Mouse (Mus musculus): ENCODE results near the gene Tap2. TPM values are rescaled to one million over a fixed set of nuclear protein-coding genes. Genes with fewer than 3 reads are reported as not detected.

Gene Tap2
- polyA plus RNA-seq, 1 experiment from 2014 or later, result 7.5 TPM

DNA sequence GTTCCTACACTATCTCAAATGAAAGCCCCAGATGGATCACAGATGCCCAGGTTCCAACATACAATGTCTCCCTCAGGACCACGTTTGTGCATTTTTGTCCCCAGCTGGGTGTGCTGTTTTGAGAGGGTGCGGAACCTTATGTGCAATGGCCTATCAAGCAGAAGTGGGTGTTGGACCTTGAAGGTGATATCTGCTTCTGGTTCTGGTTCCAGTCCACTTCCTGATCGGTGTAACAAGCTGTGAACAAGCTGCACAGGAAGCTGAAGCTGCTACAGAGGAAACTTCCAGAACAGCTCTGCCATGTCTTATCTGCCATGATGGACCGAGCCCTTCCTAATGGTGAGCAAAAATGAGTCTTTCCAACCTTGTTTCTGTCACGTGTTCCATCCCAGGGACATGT lies 53.2 kb downstream of the Tap2 start:
- Histone ChIP-seq H3K9me3 (replicated peaks) (no peaks in the 10 kb centered on the region), H3K27me3 (peaks cover 5% of the 10 kb centered on the region; the same call in 1 of the 2 replicates), H3K4me2 (replicated peaks) (no peak overlapping the region), H3K36me3 (no peaks in the 10 kb centered on the region), H3K4me3 (replicated peaks) (no peak overlapping the region), H3K27ac (replicated peaks) (no peak overlapping the region), H3K4me1 (no peaks in the 10 kb centered on the region), H3K9ac (no peak overlapping the region)
- no peak for ATAC-seq (ENCODE audit: insufficient number of reproducible peaks, low FRiP score, low TSS enrichment, low read depth)
- 80% methylated on average over 5 of the region's 5 CpGs for WGBS

DNA sequence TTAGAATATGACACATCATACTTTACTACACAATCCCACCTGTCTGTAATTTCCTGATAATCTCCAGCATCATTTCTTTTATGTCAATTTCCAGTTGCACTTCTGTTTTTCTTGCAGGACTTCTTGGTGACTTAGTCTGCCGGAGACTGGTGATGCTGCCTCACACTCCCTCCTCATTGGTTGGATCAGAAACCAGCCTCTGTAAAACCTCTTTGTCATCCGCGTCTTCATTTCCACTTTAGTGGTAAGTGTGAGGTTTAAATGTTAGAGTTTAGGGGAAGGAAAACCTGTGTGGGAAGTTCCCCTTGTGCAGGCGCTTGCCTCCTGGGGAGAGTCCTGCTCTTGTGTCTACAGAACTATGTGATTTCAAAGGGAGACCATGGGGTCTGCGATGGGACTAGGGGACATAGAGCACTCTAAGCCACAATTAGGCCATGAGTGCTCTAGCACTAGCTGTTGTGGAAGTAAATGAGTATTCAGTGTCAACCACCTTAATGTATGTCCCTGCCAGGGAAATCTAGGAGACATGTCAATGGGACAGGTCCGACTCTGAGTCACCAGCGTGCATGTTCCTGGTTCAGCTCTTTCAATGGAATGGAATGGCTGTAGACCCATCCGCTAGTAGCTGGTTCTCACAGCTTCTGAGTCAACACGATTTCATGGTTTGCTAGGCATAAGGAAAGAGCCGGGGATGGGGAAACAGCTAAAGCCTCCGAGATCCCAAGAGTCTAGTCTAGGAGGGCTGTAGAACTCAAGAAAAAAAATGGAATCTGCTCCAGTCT lies 54.5 kb downstream of the Tap2 start, which contains the start of gene H2-Ab1:
TSS of gene H2-Ab1 (plus strand) at position 96 of the 782 bp plus-strand sequence.
- Histone ChIP-seq H3K9ac (no peak within 1 kb of the TSS), H3K27ac (replicated peaks) (no peak within 1 kb of the TSS), H3K9me3 (replicated peaks) (no peaks in the 10 kb centered on the region), H3K4me3 (replicated peaks) (no peak within 1 kb of the TSS), H3K4me2 (replicated peaks) (no peak within 1 kb of the TSS), H3K27me3 (peaks cover 5% of the 10 kb centered on the region; the same call in 1 of the 2 replicates), H3K4me1 (no peaks in the 10 kb centered on the region), H3K36me3 (no peaks in the 10 kb centered on the region)
- WGBS, result 68% methylated on average over 11 of the region's 11 CpGs
- no peak for ATAC-seq (ENCODE audit: insufficient number of reproducible peaks, low FRiP score, low TSS enrichment, low read depth)

DNA sequence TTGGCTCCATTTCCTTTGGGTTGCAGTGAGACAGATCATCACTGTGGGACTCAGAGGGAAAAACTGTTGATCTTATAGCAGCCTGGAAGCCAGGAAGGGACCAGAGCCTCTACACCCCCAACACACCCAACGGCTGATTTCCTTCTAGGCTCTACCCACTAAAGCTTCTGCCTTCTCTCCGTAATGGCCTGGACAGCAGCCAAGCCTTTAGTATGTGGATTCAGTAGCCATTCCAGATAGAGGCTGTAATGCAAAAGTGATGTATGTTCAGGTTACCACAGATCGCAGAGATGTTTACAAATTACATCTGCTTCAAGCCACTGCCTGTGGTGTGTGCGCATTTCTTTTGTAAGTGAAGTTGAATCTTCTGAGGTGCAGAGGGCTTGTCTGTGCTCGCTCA lies 57.2 kb downstream of the Tap2 start:
- H3K9me3 ChIP-seq (replicated peaks), result no peaks in the 10 kb centered on the region
- no peaks in the 10 kb centered on the region for H3K36me3 ChIP-seq
- no peak overlapping the region for H3K4me3 ChIP-seq (replicated peaks)
- H3K4me2 ChIP-seq (replicated peaks), result no peak overlapping the region
- 42% methylated on average over 5 of the region's 5 CpGs for WGBS
- ATAC-seq (ENCODE audit: insufficient number of reproducible peaks, low FRiP score, low TSS enrichment, low read depth), result no peak
- H3K27ac ChIP-seq (replicated peaks), result no peak overlapping the region
- H3K9ac ChIP-seq, result no peak overlapping the region
- peaks cover 22% of the 10 kb centered on the region for H3K4me1 ChIP-seq
- peaks cover 29% of the 10 kb centered on the region for H3K27me3 ChIP-seq

DNA sequence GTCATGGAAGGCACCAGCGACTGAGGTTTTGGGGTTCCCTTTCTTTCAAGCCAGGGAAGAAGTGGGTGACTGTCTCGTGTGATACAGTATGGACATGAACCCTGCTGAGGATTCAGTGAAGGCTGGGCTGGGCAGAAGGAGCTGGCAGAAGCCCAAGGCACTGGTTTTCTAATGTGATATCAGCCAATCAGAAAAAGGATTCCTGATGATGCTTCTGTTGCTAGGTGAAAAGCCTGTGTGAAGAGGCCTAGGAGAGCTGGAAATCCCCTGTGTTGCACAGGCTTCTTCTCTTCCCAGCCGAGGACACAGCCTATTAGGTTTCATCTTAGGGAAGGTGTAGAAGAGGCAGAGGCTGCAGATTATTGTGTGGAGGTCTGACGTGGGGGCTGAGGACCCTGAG lies 58.2 kb downstream of the Tap2 start:
- Histone ChIP-seq H3K9ac (no peak overlapping the region), H3K4me3 (replicated peaks) (no peak overlapping the region), H3K4me2 (replicated peaks) (no peak overlapping the region), H3K4me1 (peaks cover 22% of the 10 kb centered on the region), H3K27ac (replicated peaks) (no peak overlapping the region), H3K9me3 (replicated peaks) (no peaks in the 10 kb centered on the region), H3K27me3 (peaks cover 25% of the 10 kb centered on the region), H3K36me3 (no peaks in the 10 kb centered on the region)
- WGBS, result 16% methylated on average over 4 of the region's 4 CpGs
- ATAC-seq (ENCODE audit: insufficient number of reproducible peaks, low FRiP score, low TSS enrichment, low read depth), result no peak

DNA sequence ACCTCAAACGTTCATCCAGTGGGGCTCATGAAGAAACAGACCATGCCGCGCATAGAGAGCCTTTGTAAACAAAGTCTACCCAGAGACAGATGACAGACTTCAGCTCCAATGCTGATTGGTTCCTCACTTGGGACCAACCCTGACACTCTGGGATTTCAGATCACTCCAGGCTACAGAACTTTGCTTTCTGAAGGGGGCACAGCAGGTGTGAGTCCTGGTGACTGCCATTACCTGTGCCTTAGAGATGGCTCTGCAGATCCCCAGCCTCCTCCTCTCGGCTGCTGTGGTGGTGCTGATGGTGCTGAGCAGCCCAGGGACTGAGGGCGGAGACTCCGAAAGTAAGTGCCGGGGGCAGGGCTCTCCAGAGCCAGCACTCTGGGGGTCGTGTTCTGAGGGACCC lies 59.7 kb downstream of the Tap2 start:
- no peak overlapping the region for H3K9ac ChIP-seq
- ATAC-seq (ENCODE audit: insufficient number of reproducible peaks, low FRiP score, low TSS enrichment, low read depth), result peak; percentile 74; the same call in 1 of the 2 replicates
- peak overlapping the region; percentile 98 for H3K4me2 ChIP-seq (replicated peaks)
- H3K4me3 ChIP-seq (replicated peaks), result peak overlapping the region; percentile 51
- H3K4me1 ChIP-seq, result peaks cover 22% of the 10 kb centered on the region
- H3K27ac ChIP-seq (replicated peaks), result no peak overlapping the region
- H3K27me3 ChIP-seq, result peaks cover 25% of the 10 kb centered on the region
- 0% methylated on average over 8 of the region's 8 CpGs for WGBS
- no peaks in the 10 kb centered on the region for H3K36me3 ChIP-seq
- H3K9me3 ChIP-seq (replicated peaks), result no peaks in the 10 kb centered on the region

DNA sequence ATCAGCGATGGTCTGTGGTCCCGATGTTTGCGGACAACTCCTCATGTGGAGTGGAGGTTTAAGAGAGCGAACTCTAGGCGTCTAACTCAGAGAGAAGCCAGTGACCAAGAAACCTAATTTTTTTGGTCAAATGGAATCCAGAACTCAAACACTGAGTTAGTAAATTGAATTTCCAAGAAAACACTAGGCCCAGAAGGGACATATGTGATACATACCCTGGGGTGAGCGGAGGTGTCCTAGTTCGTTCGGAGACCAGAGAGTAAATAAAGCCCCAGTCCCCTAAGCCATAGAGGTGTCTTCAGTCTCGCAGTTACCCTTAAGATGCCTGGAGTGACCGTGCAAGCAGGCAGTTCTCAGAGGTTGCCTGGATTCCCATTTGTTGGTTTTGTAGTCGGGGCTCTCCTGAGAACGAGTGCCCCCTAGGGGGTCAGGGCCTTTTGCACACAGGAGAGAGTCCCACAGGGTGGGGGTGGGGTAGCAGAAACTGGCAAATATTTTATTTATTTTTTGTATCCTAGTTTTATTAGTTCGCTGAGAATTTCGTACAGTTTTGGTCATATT lies 60.6 kb downstream of the Tap2 start:
- H3K27ac ChIP-seq (replicated peaks), result no peak overlapping the region
- 5% methylated on average over 14 of the region's 14 CpGs for WGBS
- no peak overlapping the region for H3K9ac ChIP-seq
- no peaks in the 10 kb centered on the region for H3K9me3 ChIP-seq (replicated peaks)
- H3K4me1 ChIP-seq, result peaks cover 22% of the 10 kb centered on the region
- no peak for ATAC-seq (ENCODE audit: insufficient number of reproducible peaks, low FRiP score, low TSS enrichment, low read depth)
- H3K36me3 ChIP-seq, result no peaks in the 10 kb centered on the region
- H3K4me3 ChIP-seq (replicated peaks), result peak overlapping the region; percentile 51
- H3K27me3 ChIP-seq, result peaks cover 25% of the 10 kb centered on the region
- H3K4me2 ChIP-seq (replicated peaks), result peak overlapping the region; percentile 98

DNA sequence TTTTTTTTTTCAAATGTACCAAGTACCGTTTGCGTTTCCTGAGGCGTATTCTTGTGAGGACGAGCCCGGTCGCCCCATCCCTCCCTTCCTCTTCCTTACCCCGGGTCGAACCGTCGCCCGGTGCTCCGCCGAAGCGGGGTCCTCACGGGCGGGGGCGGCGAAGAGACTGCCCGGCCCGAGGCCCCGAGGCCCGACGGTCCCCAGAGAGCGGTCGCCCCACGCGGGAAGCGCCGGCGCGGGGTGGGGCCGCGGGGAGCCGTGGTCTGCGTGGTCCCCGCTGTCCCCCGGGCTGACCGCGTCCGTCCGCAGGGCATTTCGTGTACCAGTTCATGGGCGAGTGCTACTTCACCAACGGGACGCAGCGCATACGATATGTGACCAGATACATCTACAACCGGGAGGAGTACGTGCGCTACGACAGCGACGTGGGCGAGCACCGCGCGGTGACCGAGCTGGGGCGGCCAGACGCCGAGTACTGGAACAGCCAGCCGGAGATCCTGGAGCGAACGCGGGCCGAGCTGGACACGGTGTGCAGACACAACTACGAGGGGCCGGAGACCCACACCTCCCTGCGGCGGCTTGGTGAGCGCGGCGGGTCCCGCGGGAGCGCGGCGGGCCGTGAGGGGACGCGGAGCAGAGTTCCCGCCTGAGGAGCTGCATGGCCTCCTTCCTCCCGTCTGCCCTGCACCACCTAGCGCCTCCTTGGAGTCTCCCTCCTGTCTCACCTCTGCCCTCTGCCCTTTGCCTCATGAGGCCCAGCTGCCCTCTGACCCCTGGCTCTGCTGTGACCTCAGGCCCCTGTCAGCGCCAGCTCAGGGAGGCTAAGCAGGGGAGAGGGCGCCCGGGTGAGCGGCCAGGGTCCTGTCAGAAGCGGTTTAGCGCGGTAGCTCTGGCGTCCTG lies 61.4 kb downstream of the Tap2 start:
- Histone ChIP-seq H3K4me1 (peaks cover 22% of the 10 kb centered on the region), H3K9me3 (replicated peaks) (no peaks in the 10 kb centered on the region), H3K27ac (replicated peaks) (no peak overlapping the region), H3K36me3 (no peaks in the 10 kb centered on the region), H3K4me2 (replicated peaks) (peak overlapping the region; percentile 98), H3K9ac (peak overlapping the region; percentile 28), H3K27me3 (peaks cover 25% of the 10 kb centered on the region), H3K4me3 (replicated peaks) (peak overlapping the region; percentile 51)
- under 1% methylated on average over 79 of the region's 93 CpGs for WGBS
- 0 out of 2 replicates have a peak, but pooled peaks have one; percentile 43 for ATAC-seq (ENCODE audit: insufficient number of reproducible peaks, low FRiP score, low TSS enrichment, low read depth)

Other genes starting within 250 kb of the Tap2 start
- 48.9 and 57.2 TPM in 2 replicates for gene Vps52, start 247.7 kb upstream of the Tap2 start, polyA plus RNA-seq (2015; fragmentation: Nextera tagmentation; extraction: Ambion mirVana)
- 1,731 and 1,878 TPM in 2 replicates for gene Rps18, start 247.5 kb upstream of the Tap2 start, polyA plus RNA-seq (2015; fragmentation: Nextera tagmentation; extraction: Ambion mirVana)
- 29.0 and 31.1 TPM in 2 replicates for gene H2-K1, start 203.2 kb upstream of the Tap2 start, polyA plus RNA-seq (2015; fragmentation: Nextera tagmentation; extraction: Ambion mirVana)
- gene Ring1, start 178.8 kb upstream of the Tap2 start, polyA plus RNA-seq (2015; fragmentation: Nextera tagmentation; extraction: Ambion mirVana), result 26.0 and 26.9 TPM in 2 replicates
- gene H2-Ke6, start 175.5 kb upstream of the Tap2 start, polyA plus RNA-seq (2015; fragmentation: Nextera tagmentation; extraction: Ambion mirVana), result 54.1 and 57.4 TPM in 2 replicates
- gene Slc39a7, start 171.8 kb upstream of the Tap2 start, polyA plus RNA-seq (2015; fragmentation: Nextera tagmentation; extraction: Ambion mirVana), result 229 and 234 TPM in 2 replicates
- gene Rxrb, start 171.7 kb upstream of the Tap2 start, polyA plus RNA-seq (2015; fragmentation: Nextera tagmentation; extraction: Ambion mirVana), result 53.0 and 54.6 TPM in 2 replicates
- 53.2 and 64.3 TPM in 2 replicates for gene Col11a2, start 164.1 kb upstream of the Tap2 start, polyA plus RNA-seq (2015; fragmentation: Nextera tagmentation; extraction: Ambion mirVana)
- 0.54 and 0.89 TPM in 2 replicates for gene H2-Oa, start 111.2 kb upstream of the Tap2 start, polyA plus RNA-seq (2015; fragmentation: Nextera tagmentation; extraction: Ambion mirVana)
- 14.0 and 15.3 TPM in 2 replicates for gene H2-DMa, start 84.0 kb upstream of the Tap2 start, polyA plus RNA-seq (2015; fragmentation: Nextera tagmentation; extraction: Ambion mirVana)
- 118 and 122 TPM in 2 replicates for gene Brd2, start 80.9 kb upstream of the Tap2 start, polyA plus RNA-seq (2015; fragmentation: Nextera tagmentation; extraction: Ambion mirVana)
- 0.61 and 0.93 TPM in 2 replicates for gene H2-DMb2, start 60.2 kb upstream of the Tap2 start, polyA plus RNA-seq (2015; fragmentation: Nextera tagmentation; extraction: Ambion mirVana)
- gene H2-DMb1, start 50.5 kb upstream of the Tap2 start, polyA plus RNA-seq (2015; fragmentation: Nextera tagmentation; extraction: Ambion mirVana), result 3.2 and 3.8 TPM in 2 replicates
- 10.7 and 11.9 TPM in 2 replicates for gene Tap1, start 16.0 kb upstream of the Tap2 start, polyA plus RNA-seq (2015; fragmentation: Nextera tagmentation; extraction: Ambion mirVana)
- gene Psmb9, start 15.8 kb upstream of the Tap2 start, polyA plus RNA-seq (2015; fragmentation: Nextera tagmentation; extraction: Ambion mirVana), result 3.3 and 4.4 TPM in 2 replicates
- gene Psmb8, start 5.8 kb upstream of the Tap2 start, polyA plus RNA-seq (2015; fragmentation: Nextera tagmentation; extraction: Ambion mirVana), result 10.0 and 11.2 TPM in 2 replicates
- 0.17 and 0.43 TPM in 2 replicates for gene H2-Ob, start 35.4 kb downstream of the Tap2 start, polyA plus RNA-seq (2015; fragmentation: Nextera tagmentation; extraction: Ambion mirVana)
- 10.8 and 11.7 TPM in 2 replicates for gene H2-Ab1, start 54.2 kb downstream of the Tap2 start, polyA plus RNA-seq (2015; fragmentation: Nextera tagmentation; extraction: Ambion mirVana)
- gene H2-Aa, start 84.3 kb downstream of the Tap2 start, polyA plus RNA-seq (2015; fragmentation: Nextera tagmentation; extraction: Ambion mirVana), result 2.7 and 4.6 TPM in 2 replicates
- 3.6 and 5.0 TPM in 2 replicates for gene H2-Eb1, start 102.3 kb downstream of the Tap2 start, polyA plus RNA-seq (2015; fragmentation: Nextera tagmentation; extraction: Ambion mirVana)
- gene H2-Eb2, start 122.1 kb downstream of the Tap2 start, polyA plus RNA-seq (2015; fragmentation: Nextera tagmentation; extraction: Ambion mirVana), result not detected in 2 replicates
- 0.24 and 0.30 TPM in 2 replicates for gene Btnl2, start 151.3 kb downstream of the Tap2 start, polyA plus RNA-seq (2015; fragmentation: Nextera tagmentation; extraction: Ambion mirVana)
- 0.08 TPM in 1 of 2 replicates, not detected in the other for gene Btnl1, start 173.6 kb downstream of the Tap2 start, polyA plus RNA-seq (2015; fragmentation: Nextera tagmentation; extraction: Ambion mirVana)
- gene BC051142, start 195.3 kb downstream of the Tap2 start, polyA plus RNA-seq (2015; fragmentation: Nextera tagmentation; extraction: Ambion mirVana), result 0.45 and 0.51 TPM in 2 replicates